Mouse (Mus musculus) hindlimb bud, embryonic 11.5 days (tissue): ENCODE measurements around the gene Cypt12.

Experiments
- DNase-seq: peaks from one replicate; pipeline ENCODE4 v3.0.0-alpha.2; 2012; ENCODE audit warnings: low read depth, low spot score; ENCODE audit errors: extremely low spot score

The Cypt12 gene

GRCm38 (mm10) chr3:17948299-17948698 lies at the start of gene Cypt12:
Gene Cypt12, plus strand, starts transcription at chr3:17948410.
- no peak for DNase-seq

GRCm38 (mm10) chr3:17913796-17914195 lies 34.4 kb upstream of the Cypt12 start:
- DNase-seq = no peak

- DNase-seq = no peak
Observed at GRCm38 (mm10) chr3:17940206-17940605, 8.0 kb upstream of the Cypt12 start.
